Mouse (Mus musculus): ENCODE data around the gene Gm28079.

The Gm28079 gene

DNA sequence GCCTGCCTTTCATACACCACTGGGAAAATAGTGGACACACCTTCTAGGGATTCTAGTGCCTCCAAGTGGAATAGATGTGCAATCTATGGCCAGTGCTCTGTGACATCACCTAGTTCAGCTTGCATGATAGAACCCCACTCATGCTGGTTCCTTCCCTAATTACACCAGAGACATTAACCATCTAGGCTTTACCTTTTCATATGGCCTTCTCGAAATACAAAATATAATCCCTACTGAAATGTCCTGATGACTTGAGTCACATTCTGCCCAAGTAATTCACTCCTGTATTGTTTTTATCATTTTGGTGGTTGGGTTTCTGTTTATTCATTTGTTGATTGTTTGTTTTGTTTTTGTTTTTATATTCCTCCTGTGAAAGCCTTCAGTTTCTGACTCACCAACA is at the start of gene Gm28079:
TSS of gene Gm28079 (minus strand) at position 101 of the 400 bp plus-strand sequence.
- WGBS: no CpG with 5 or more reads among the region's 1 CpGs
